27 mouse cellular contexts compared by ENCODE assay signal in the genomic region with DNA sequence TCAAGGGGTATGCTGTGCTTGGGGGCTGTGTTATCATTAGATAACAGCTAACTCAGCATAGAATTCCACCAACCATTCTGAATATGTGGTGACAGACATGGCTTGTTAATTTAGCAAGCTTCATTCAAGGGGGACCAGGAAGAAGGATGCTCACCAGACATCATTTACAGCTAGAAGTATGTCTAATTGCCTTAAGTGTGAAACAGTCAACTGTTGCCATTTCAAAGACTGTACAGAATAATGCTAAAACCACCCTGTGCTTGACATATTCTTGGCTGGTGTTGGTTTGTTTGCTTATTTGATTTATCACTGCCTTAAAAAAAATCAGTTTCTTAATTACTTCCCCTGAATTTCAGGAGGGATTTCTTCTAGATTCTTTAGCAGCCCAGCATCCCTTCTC.
"Had no signal": no experiment of that assay in that cellular context is flagged by ENCODE, and none has a peak within 500 bp of the region (broad histone marks: within the 10 kb centered on the region; RNA-seq: fewer than 3 reads in every experiment).

No protein-coding gene starts in this region.

- H3K27ac ChIP-seq: heart, embryonic 10.5 days; hindbrain, embryonic 10.5 days; hindbrain, embryonic 12.5 days; hindbrain, embryonic 14.5 days; intestine, embryonic 15.5 days; layer of hippocampus, adult 2 months; left cerebral cortex, adult 2 months; limb, embryonic 10.5 days; limb, embryonic 12.5 days; liver, embryonic 13.5 days; liver, embryonic 15.5 days had no signal

- DNase-seq: gastrocnemius, postnatal 10 days; gastrocnemius, postnatal 25 days; heart, adult 18-20 months; heart, postnatal 10 days; heart, postnatal 4 days; kidney, adult 18-20 months; kidney, adult 8-10 months; kidney, postnatal 10 days; kidney, postnatal 25 days; kidney, postnatal 4 days; liver; liver, embryonic 13.5 days had no signal

- H3K36me3 ChIP-seq: heart, embryonic 10.5 days; heart, embryonic 12.5 days; hindbrain, embryonic 10.5 days; hindbrain, embryonic 12.5 days; intestine, embryonic 15.5 days; limb, embryonic 10.5 days; limb, embryonic 12.5 days; liver, embryonic 13.5 days; liver, embryonic 15.5 days had no signal

- H3K4me3 ChIP-seq: heart, embryonic 10.5 days; heart, embryonic 12.5 days; hindbrain, embryonic 10.5 days; hindbrain, embryonic 12.5 days; intestine, embryonic 15.5 days; layer of hippocampus, adult 2 months; left cerebral cortex, adult 2 months; limb, embryonic 10.5 days; limb, embryonic 12.5 days; liver, embryonic 13.5 days; liver, embryonic 15.5 days had no signal

- H3K4me1 ChIP-seq: heart, embryonic 10.5 days; heart, embryonic 12.5 days; hindbrain, embryonic 10.5 days; hindbrain, embryonic 12.5 days; intestine, embryonic 15.5 days; limb, embryonic 10.5 days; limb, embryonic 12.5 days; liver, embryonic 13.5 days; liver, embryonic 15.5 days had no signal

- H3K4me2 ChIP-seq: heart, embryonic 12.5 days; hindbrain, embryonic 12.5 days; hindbrain, embryonic 14.5 days; intestine, embryonic 15.5 days; limb, embryonic 12.5 days; liver, embryonic 11.5 days; liver, embryonic 13.5 days; liver, embryonic 15.5 days had no signal

- ATAC-seq: hindbrain, embryonic 16.5 days; inflammation-experienced regulatory T-cells, adult 6 months; intestine, embryonic 15.5 days; intestine, postnatal 0 days had no signal

- H3K9me3 ChIP-seq: heart, embryonic 10.5 days; heart, embryonic 12.5 days; hindbrain, embryonic 10.5 days; hindbrain, embryonic 12.5 days; intestine, embryonic 15.5 days; limb, embryonic 10.5 days; limb, embryonic 12.5 days; liver, embryonic 13.5 days; liver, embryonic 15.5 days had no signal

- H3K9ac ChIP-seq: heart, embryonic 12.5 days; hindbrain, embryonic 12.5 days; hindbrain, embryonic 14.5 days; intestine, embryonic 15.5 days; limb, embryonic 12.5 days; liver, embryonic 13.5 days; liver, embryonic 15.5 days had no signal

- H3K27me3 ChIP-seq: heart, embryonic 12.5 days; hindbrain, embryonic 12.5 days; intestine, embryonic 15.5 days; limb, embryonic 12.5 days; liver, embryonic 13.5 days; liver, embryonic 15.5 days had no signal
